Mouse (Mus musculus) kidney, embryonic 14.5 days (tissue): ENCODE results near the gene Fam131c. TPM values are rescaled to one million over a fixed set of nuclear protein-coding genes. Genes with fewer than 3 reads are reported as not detected.
A peak's percentile ranks its signal among the peaks of the same experiment; 100 is the strongest.

Experiments used
- ATAC-seq: fragments of 200-750 bp; cut with Nextera tagmentation; 2 replicates; pipeline ENCODE4 v1.8.0; 2017; ENCODE audit warnings: moderate number of reproducible peaks, mild to moderate bottlenecking, moderate TSS enrichment, moderate library complexity; ENCODE audit not compliant: low FRiP score, low TSS enrichment
- H3K27ac ChIP-seq: fragments of 300-500 bp; sonication (generic); 2 replicates; pipeline ENCODE4 v1.5.1; 2014; ENCODE audit warnings: low read depth, mild to moderate bottlenecking, low read length, moderate library complexity, mixed read lengths
- H3K27me3 ChIP-seq: fragments of 300-500 bp; sonication (generic); 2 replicates; pipeline ENCODE4 v1.6.1; 2014; ENCODE audit warnings: mild to moderate bottlenecking, low read length; ENCODE audit not compliant: control insufficient read depth, insufficient read depth
- H3K36me3 ChIP-seq: fragments of 300-500 bp; sonication (generic); 2 replicates; pipeline ENCODE4 v1.6.1; 2014; ENCODE audit warnings: low read length, mixed read lengths; ENCODE audit not compliant: control insufficient read depth, insufficient read depth
- H3K4me1 ChIP-seq: fragments of 300-500 bp; sonication (generic); 2 replicates; pipeline ENCODE4 v1.6.1; 2014; ENCODE audit warnings: low read length, mixed read lengths; ENCODE audit not compliant: control insufficient read depth, insufficient read depth
- H3K4me2 ChIP-seq: fragments of 300-500 bp; sonication (generic); replicated peaks from 2 replicates; pipeline ENCODE4 v1.6.1; 2014; ENCODE audit warnings: low read depth, mild to moderate bottlenecking, low read length
- H3K4me3 ChIP-seq: fragments of 300-500 bp; sonication (generic); 2 replicates; pipeline ENCODE4 v1.5.1; 2014; ENCODE audit warnings: mild to moderate bottlenecking, low read length
- H3K9ac ChIP-seq: fragments of 300-500 bp; sonication (generic); 2 replicates; pipeline ENCODE4 v1.6.1; 2014; ENCODE audit warnings: low read depth, mild to moderate bottlenecking, low read length, moderate library complexity
- H3K9me3 ChIP-seq: fragments of 300-500 bp; sonication (generic); 2 replicates; pipeline ENCODE4 v1.6.1; 2016; ENCODE audit warnings: low read length; ENCODE audit not compliant: control insufficient read depth
- WGBS: fragments of 180-500 bp; shearing (Covaris S2); extraction: QIAGEN DNeasy Blood & Tissue Kit; methylation state at CpG from one replicate; pipeline ENCODE4 v1.1.7; 2014; 5-methylcytosine and 5-hydroxymethylcytosine counted together
- polyA plus RNA-seq: library from polyadenylated mRNA; unstranded; fragments of >200 nt; fragmentation: Nextera tagmentation; extraction: Ambion mirVana; gene quantifications from 2 replicates; pipeline ENCODE4 v1.2.1, GENCODE M21; 2014

Gene Fam131c
- polyA plus RNA-seq, 1 experiment from 2014 or later: 1.9 TPM

- ATAC-seq: peak; percentile 22; the same call in 1 of the 2 replicates
- H3K27ac ChIP-seq: no peak overlapping the region
- peaks cover 20% of the 10 kb centered on the region for H3K27me3 ChIP-seq
- no peak overlapping the region for H3K4me3 ChIP-seq
- H3K9me3 ChIP-seq: no peaks in the 10 kb centered on the region
- WGBS: 32% methylated on average over 8 of the region's 8 CpGs
- no peak overlapping the region for H3K9ac ChIP-seq
- H3K4me2 ChIP-seq: no peak overlapping the region
- no peaks in the 10 kb centered on the region for H3K4me1 ChIP-seq
- no peaks in the 10 kb centered on the region for H3K36me3 ChIP-seq
Measured at GRCm38 (mm10) chr4:141365126-141365525, 2.9 kb upstream of the Fam131c start.

- no peak for ATAC-seq
- H3K27me3 ChIP-seq: peaks cover 20% of the 10 kb centered on the region
- no peak overlapping the region for H3K9ac ChIP-seq
Measured at GRCm38 (mm10) chr4:141365876-141366275, 2.1 kb upstream of the Fam131c start.

GRCm38 (mm10) chr4:141372426-141372825 lies 4.4 kb downstream of the Fam131c start:
- Histone ChIP-seq H3K36me3 (no peaks in the 10 kb centered on the region), H3K9ac (no peak overlapping the region), H3K27ac (no peak overlapping the region), H3K4me2 (no peak overlapping the region), H3K27me3 (peaks cover 10% of the 10 kb centered on the region), H3K9me3 (no peaks in the 10 kb centered on the region), H3K4me3 (no peak overlapping the region), H3K4me1 (no peaks in the 10 kb centered on the region)
- no peak for ATAC-seq
- WGBS: 94% methylated on average over 5 of the region's 5 CpGs

More at GRCm38 (mm10) chr4:141365876-141366275, 2.1 kb upstream of the Fam131c start:
- no peak overlapping the region for H3K27ac ChIP-seq
- H3K4me2 ChIP-seq: no peak overlapping the region
- H3K9me3 ChIP-seq: no peaks in the 10 kb centered on the region
- H3K4me3 ChIP-seq: no peak overlapping the region
- H3K36me3 ChIP-seq: no peaks in the 10 kb centered on the region
- no peaks in the 10 kb centered on the region for H3K4me1 ChIP-seq
- 59% methylated on average over 7 of the region's 7 CpGs for WGBS

GRCm38 (mm10) chr4:141379674-141380073 lies 11.7 kb downstream of the Fam131c start:
- no peak overlapping the region for H3K4me3 ChIP-seq
- H3K9ac ChIP-seq: no peak overlapping the region
- no peaks in the 10 kb centered on the region for H3K9me3 ChIP-seq
- peaks cover 8% of the 10 kb centered on the region; the same call in 1 of the 2 replicates for H3K4me1 ChIP-seq
- H3K36me3 ChIP-seq: no peaks in the 10 kb centered on the region
- H3K27me3 ChIP-seq: peaks cover 31% of the 10 kb centered on the region
- ATAC-seq: no peak
- no peak overlapping the region for H3K4me2 ChIP-seq
- H3K27ac ChIP-seq: no peak overlapping the region
- 66% methylated on average over 8 of the region's 8 CpGs for WGBS

GRCm38 (mm10) chr4:141382406-141382805 lies 14.4 kb downstream of the Fam131c start:
- H3K4me3 ChIP-seq: peak overlapping the region; percentile 27
- H3K9me3 ChIP-seq: no peaks in the 10 kb centered on the region
- peak overlapping the region; percentile 38; the same call in 1 of the 2 replicates for H3K9ac ChIP-seq
- H3K27me3 ChIP-seq: peaks cover 35% of the 10 kb centered on the region
- ATAC-seq: peak; percentile 29
- peaks cover 8% of the 10 kb centered on the region; the same call in 1 of the 2 replicates for H3K4me1 ChIP-seq
- 0% methylated on average over 25 of the region's 25 CpGs for WGBS
- H3K27ac ChIP-seq: no peak overlapping the region
- peak overlapping the region; percentile 63 for H3K4me2 ChIP-seq
- H3K36me3 ChIP-seq: no peaks in the 10 kb centered on the region

GRCm38 (mm10) chr4:141385275-141385674 lies 17.3 kb downstream of the Fam131c start:
- 0% methylated on average over 7 of the region's 7 CpGs for WGBS
- H3K27ac ChIP-seq: no peak overlapping the region
- ATAC-seq: peak; percentile 25

DNA sequence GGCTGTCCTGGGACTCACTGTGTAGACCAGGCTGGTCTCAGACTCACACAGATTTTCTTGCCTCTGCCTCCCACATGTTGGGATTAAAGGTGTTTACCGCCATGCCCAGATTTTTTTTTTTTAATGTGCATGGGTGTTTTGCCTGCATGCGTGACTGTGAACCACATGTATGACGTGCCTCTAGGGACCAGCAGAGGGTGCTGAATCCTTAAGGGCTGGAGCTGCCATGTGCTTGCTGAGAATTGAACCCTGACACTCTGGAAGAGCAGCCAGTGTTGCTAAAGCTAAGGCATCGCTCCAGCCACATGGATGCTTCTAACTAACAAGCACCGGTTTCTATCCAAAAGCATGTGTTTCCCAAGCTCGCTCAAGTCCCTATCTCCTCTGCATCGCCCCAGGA lies 18.1 kb downstream of the Fam131c start:
- no peak overlapping the region for H3K9ac ChIP-seq
- H3K36me3 ChIP-seq: no peaks in the 10 kb centered on the region
- H3K9me3 ChIP-seq: no peaks in the 10 kb centered on the region
- no peak overlapping the region for H3K4me2 ChIP-seq
- WGBS: 79% methylated on average over 7 of the region's 7 CpGs
- H3K27me3 ChIP-seq: peaks cover 28% of the 10 kb centered on the region
- no peak for ATAC-seq
- H3K27ac ChIP-seq: no peak overlapping the region
- H3K4me3 ChIP-seq: no peak overlapping the region
- peaks cover 8% of the 10 kb centered on the region; the same call in 1 of the 2 replicates for H3K4me1 ChIP-seq

More at GRCm38 (mm10) chr4:141385275-141385674, 17.3 kb downstream of the Fam131c start:
- Histone ChIP-seq H3K4me3 (no peak overlapping the region), H3K27me3 (peaks cover 32% of the 10 kb centered on the region), H3K4me2 (no peak overlapping the region), H3K4me1 (peaks cover 8% of the 10 kb centered on the region; the same call in 1 of the 2 replicates), H3K36me3 (no peaks in the 10 kb centered on the region), H3K9ac (no peak overlapping the region), H3K9me3 (no peaks in the 10 kb centered on the region)

GRCm38 (mm10) chr4:141387093-141387784 lies 19.2 kb downstream of the Fam131c start:
- H3K9me3 ChIP-seq: no peaks in the 10 kb centered on the region
- no peak overlapping the region for H3K9ac ChIP-seq
- 19% methylated on average over 5 of the region's 5 CpGs for WGBS
- ATAC-seq: no peak
- H3K4me3 ChIP-seq: no peak overlapping the region
- no peak overlapping the region for H3K4me2 ChIP-seq
- no peak overlapping the region for H3K27ac ChIP-seq
- H3K36me3 ChIP-seq: no peaks in the 10 kb centered on the region
- H3K27me3 ChIP-seq: peaks cover 28% of the 10 kb centered on the region
- peaks cover 7% of the 10 kb centered on the region; the same call in 1 of the 2 replicates for H3K4me1 ChIP-seq

- ATAC-seq: 0 out of 2 replicates have a peak, but pooled peaks have one; percentile 11
- WGBS: 64% methylated on average over 5 of the region's 5 CpGs
- H3K9me3 ChIP-seq: no peaks in the 10 kb centered on the region
Measured at GRCm38 (mm10) chr4:141387933-141388332, 19.9 kb downstream of the Fam131c start.

More at GRCm38 (mm10) chr4:141387933-141388332, 19.9 kb downstream of the Fam131c start:
- Histone ChIP-seq H3K4me3 (no peak overlapping the region), H3K27me3 (peaks cover 22% of the 10 kb centered on the region), H3K9ac (no peak overlapping the region), H3K4me1 (0 out of 2 replicates have a peak, but pooled peaks cover under 1% of the 10 kb centered on the region), H3K36me3 (no peaks in the 10 kb centered on the region), H3K27ac (no peak overlapping the region), H3K4me2 (no peak overlapping the region)
